Mouse (Mus musculus) retina, postnatal 1 day (tissue): ENCODE data around the gene Pgghg.

Experiments used
- DNase-seq: peaks from one replicate; pipeline ENCODE4 v3.0.0-alpha.2; 2012

Gene Pgghg

GRCm38 (mm10) chr7:140923070-140923775, 18.0 kb upstream of the Pgghg start:
- no peak for DNase-seq

- DNase-seq: no peak
Measured at GRCm38 (mm10) chr7:140927181-140927580, 14.0 kb upstream of the Pgghg start.

GRCm38 (mm10) chr7:140938436-140938835, 2.8 kb upstream of the Pgghg start:
- no peak for DNase-seq

GRCm38 (mm10) chr7:140938896-140939295, 2.3 kb upstream of the Pgghg start:
- no peak for DNase-seq

- DNase-seq: peak; percentile 65
Measured at GRCm38 (mm10) chr7:140939669-140940171, 1.5 kb upstream of the Pgghg start.

GRCm38 (mm10) chr7:140942341-140942740, 1.1 kb downstream of the Pgghg start:
- no peak for DNase-seq

- no peak for DNase-seq
Measured at GRCm38 (mm10) chr7:140942811-140943210, 1.6 kb downstream of the Pgghg start.

GRCm38 (mm10) chr7:140943356-140943755, 2.2 kb downstream of the Pgghg start:
- DNase-seq: no peak

- no peak for DNase-seq
Measured at GRCm38 (mm10) chr7:140944236-140944635, 3.0 kb downstream of the Pgghg start.

- no peak for DNase-seq
Measured at GRCm38 (mm10) chr7:140945247-140945646, 4.1 kb downstream of the Pgghg start.

GRCm38 (mm10) chr7:140946311-140946710, 5.1 kb downstream of the Pgghg start:
- no peak for DNase-seq

- no peak for DNase-seq
Measured at GRCm38 (mm10) chr7:140946980-140947379, 5.8 kb downstream of the Pgghg start.

- DNase-seq: no peak
Measured at GRCm38 (mm10) chr7:140948161-140948560, 7.0 kb downstream of the Pgghg start.

- no peak for DNase-seq
Measured at GRCm38 (mm10) chr7:140949255-140949654, 8.1 kb downstream of the Pgghg start.

GRCm38 (mm10) chr7:140949824-140950530, 8.8 kb downstream of the Pgghg start, which contains the start of gene Ifitm5:
Gene Ifitm5 (minus strand): TSS chr7:140950291.
- DNase-seq: no peak

- DNase-seq: no peak
Measured at GRCm38 (mm10) chr7:140951051-140951450, 9.9 kb downstream of the Pgghg start.

- DNase-seq: no peak
Measured at GRCm38 (mm10) chr7:140951765-140952164, 10.6 kb downstream of the Pgghg start.

- no peak for DNase-seq
Measured at GRCm38 (mm10) chr7:140952441-140952840, 11.2 kb downstream of the Pgghg start.

- no peak for DNase-seq
Measured at GRCm38 (mm10) chr7:140953133-140953532, 11.9 kb downstream of the Pgghg start.

- DNase-seq: no peak
Measured at GRCm38 (mm10) chr7:140953800-140954732, 12.9 kb downstream of the Pgghg start.

GRCm38 (mm10) chr7:140954733-140955071, 13.5 kb downstream of the Pgghg start:
- DNase-seq: no peak

GRCm38 (mm10) chr7:140955342-140955741, 14.2 kb downstream of the Pgghg start:
- DNase-seq: no peak
